Mouse (Mus musculus) myocyte (in vitro differentiated cells): ENCODE measurements around the gene Ndufab1. TPM values are rescaled to one million over a fixed set of nuclear protein-coding genes. Genes with fewer than 3 reads are reported as not detected.
A peak's percentile ranks its signal among the peaks of the same experiment; 100 is the strongest.

Experiments used
- H3K27me3 ChIP-seq: one replicate; pipeline ENCODE4 v1.6.1; 2011; ENCODE audit not compliant: control insufficient read depth, insufficient read depth, insufficient read length
- H3K36me3 ChIP-seq: one replicate; pipeline ENCODE4 v1.6.1; 2011; ENCODE audit not compliant: control insufficient read depth, insufficient read depth
- H3K4me2 ChIP-seq: one replicate; pipeline ENCODE4 v1.6.1; 2011; ENCODE audit warnings: low read depth, control low read depth
- H3K4me3 ChIP-seq: one replicate; pipeline ENCODE4 v1.5.1; 2011; ENCODE audit warnings: mild to moderate bottlenecking, control low read depth, moderate library complexity
- H3K79me2 ChIP-seq: one replicate; pipeline ENCODE4 v1.6.1; 2011; ENCODE audit not compliant: control insufficient read depth, insufficient read depth
- H3ac ChIP-seq: one replicate; pipeline ENCODE4 v1.6.1; 2011; ENCODE audit not compliant: control insufficient read depth, insufficient read length
- CEBPB ChIP-seq: IDR thresholded peaks from 2 replicates; pipeline ENCODE4 v1.6.1; 2011; ENCODE audit warnings: mild to moderate bottlenecking, moderate library complexity; ENCODE audit not compliant: poor library complexity, insufficient read depth, severe bottlenecking
- E2F4 ChIP-seq: IDR thresholded peaks from one replicate; pipeline ENCODE4 v1.6.1; 2011; ENCODE audit warnings: mild to moderate bottlenecking, control low read depth, moderate library complexity; ENCODE audit not compliant: insufficient read depth
- MAX ChIP-seq: IDR thresholded peaks from one replicate; pipeline ENCODE4 v1.6.1; 2011; ENCODE audit warnings: low read depth, mild to moderate bottlenecking, control low read depth
- MYOD1 ChIP-seq, 3 experiments: IDR thresholded peaks; one replicate each; pipeline ENCODE4 v1.6.1; 2011; ENCODE audit warnings: control low read depth in 2 of 3, low read depth in 2 of 3, mild to moderate bottlenecking in 2 of 3, moderate library complexity in 1 of 3; ENCODE audit not compliant: insufficient read length in 2 of 3, control insufficient read depth in 1 of 3
- MYOG ChIP-seq, 3 experiments: IDR thresholded peaks; one replicate each; pipeline ENCODE4 v1.6.1; 2011; ENCODE audit warnings: control low read depth in 2 of 3, low read depth in 2 of 3, mild to moderate bottlenecking in 2 of 3; ENCODE audit not compliant: insufficient read length in 2 of 3, control insufficient read depth in 1 of 3, insufficient read depth in 1 of 3
- POLR2A ChIP-seq: IDR thresholded peaks from one replicate; pipeline ENCODE4 v1.6.1; 2011; ENCODE audit warnings: low read depth, mild to moderate bottlenecking, control low read depth, moderate library complexity; ENCODE audit not compliant: insufficient read length
- POLR2AphosphoS2 ChIP-seq: IDR thresholded peaks from one replicate; pipeline ENCODE4 v1.6.1; 2011; ENCODE audit warnings: low read depth, control low read depth; ENCODE audit not compliant: insufficient read length
- REST ChIP-seq: IDR thresholded peaks from one replicate; pipeline ENCODE4 v1.6.1; 2011; ENCODE audit warnings: mild to moderate bottlenecking, control low read depth, moderate library complexity; ENCODE audit not compliant: insufficient read depth, insufficient read length
- SRF ChIP-seq: IDR thresholded peaks from one replicate; pipeline ENCODE4 v1.6.1; 2011; ENCODE audit warnings: low read depth; ENCODE audit not compliant: control insufficient read depth, insufficient read length
- TCF12 ChIP-seq: IDR thresholded peaks from one replicate; pipeline ENCODE4 v1.6.1; 2011; ENCODE audit warnings: mild to moderate bottlenecking, control low read depth; ENCODE audit not compliant: poor library complexity, insufficient read depth, severe bottlenecking
- TCF3 ChIP-seq: IDR thresholded peaks from one replicate; pipeline ENCODE4 v1.6.1; 2011; ENCODE audit warnings: low read depth, control low read depth; ENCODE audit not compliant: insufficient read length
- USF1 ChIP-seq: IDR thresholded peaks from one replicate; pipeline ENCODE4 v1.6.1; 2011; ENCODE audit warnings: low read depth, mild to moderate bottlenecking, control low read depth, moderate library complexity
- polyA plus RNA-seq: library from polyadenylated mRNA; unstranded; fragments of >200 nt; fragmentation: generic; extraction: Trizol; gene quantifications from one replicate; pipeline ENCODE4 v1.2.1, GENCODE M21; 2012; ENCODE audit warnings: missing spikeins

Gene Ndufab1
- polyA plus RNA-seq, 1 experiment: 729 TPM

DNA sequence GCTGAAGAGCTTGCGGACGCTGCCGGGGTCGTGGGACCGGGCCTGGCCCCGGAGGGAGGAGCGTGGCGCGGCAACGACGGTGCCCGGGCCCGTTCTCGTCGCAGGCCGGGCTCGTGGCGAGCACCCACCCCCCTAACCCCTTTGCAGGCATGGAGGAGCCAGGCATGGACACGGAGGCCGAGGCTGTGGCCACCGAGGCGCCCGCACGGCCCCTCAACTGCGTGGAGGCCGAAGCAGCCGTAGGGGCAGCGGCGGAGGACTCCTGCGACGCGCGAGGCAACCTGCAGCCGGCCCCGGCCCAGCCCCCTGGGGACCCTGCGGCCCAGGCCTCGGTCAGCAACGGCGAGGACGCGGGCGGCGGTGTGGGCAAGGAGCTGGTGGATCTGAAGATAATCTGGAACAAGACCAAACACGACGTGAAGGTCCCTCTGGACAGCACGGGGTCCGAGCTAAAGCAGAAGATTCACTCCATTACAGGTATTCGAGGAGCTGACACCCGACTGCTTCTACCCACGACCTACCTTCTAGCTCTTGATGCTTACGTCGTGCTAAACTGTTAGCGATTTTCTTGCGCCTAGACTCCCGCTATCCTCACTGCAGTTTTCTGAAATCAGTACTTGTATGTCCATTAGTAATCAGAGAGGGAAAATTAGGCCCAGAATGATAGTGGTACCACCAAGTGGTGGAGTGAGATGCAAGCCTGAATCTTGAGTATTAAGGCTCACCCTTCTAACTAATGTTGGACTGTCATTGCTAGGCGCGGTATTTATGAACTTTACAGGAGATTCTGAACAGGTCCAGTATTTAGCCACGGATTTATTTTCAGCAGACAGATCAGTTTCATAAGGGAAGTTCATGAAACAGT, 33.9 kb downstream of the Ndufab1 start:
- peak overlapping the region; percentile 80 for H3K4me2 ChIP-seq
- peak overlapping the region; percentile 62 for H3K4me3 ChIP-seq
- TF ChIP-seq E2F4: no peak
- TF ChIP-seq MAX: no peak
- no peak for TF ChIP-seq SRF
- TF ChIP-seq REST: no peak
- TF ChIP-seq USF1: no peak
- no peak for TF ChIP-seq POLR2A
- no peak for TF ChIP-seq CEBPB
- TF ChIP-seq POLR2AphosphoS2: no peak
- TF ChIP-seq TCF3: no peak
- no peak for TF ChIP-seq TCF12
- no peak for TF ChIP-seq MYOD1 (IDR thresholded peaks at IDR 0.05; ENCODE audit: control insufficient read depth in 1 of 3, insufficient read length in 2 of 3, low read depth in 2 of 3)
- TF ChIP-seq MYOG (IDR thresholded peaks at IDR 0.05; ENCODE audit: control insufficient read depth in 1 of 3, insufficient read depth in 1 of 3, insufficient read length in 2 of 3, low read depth in 2 of 3): no peak

DNA sequence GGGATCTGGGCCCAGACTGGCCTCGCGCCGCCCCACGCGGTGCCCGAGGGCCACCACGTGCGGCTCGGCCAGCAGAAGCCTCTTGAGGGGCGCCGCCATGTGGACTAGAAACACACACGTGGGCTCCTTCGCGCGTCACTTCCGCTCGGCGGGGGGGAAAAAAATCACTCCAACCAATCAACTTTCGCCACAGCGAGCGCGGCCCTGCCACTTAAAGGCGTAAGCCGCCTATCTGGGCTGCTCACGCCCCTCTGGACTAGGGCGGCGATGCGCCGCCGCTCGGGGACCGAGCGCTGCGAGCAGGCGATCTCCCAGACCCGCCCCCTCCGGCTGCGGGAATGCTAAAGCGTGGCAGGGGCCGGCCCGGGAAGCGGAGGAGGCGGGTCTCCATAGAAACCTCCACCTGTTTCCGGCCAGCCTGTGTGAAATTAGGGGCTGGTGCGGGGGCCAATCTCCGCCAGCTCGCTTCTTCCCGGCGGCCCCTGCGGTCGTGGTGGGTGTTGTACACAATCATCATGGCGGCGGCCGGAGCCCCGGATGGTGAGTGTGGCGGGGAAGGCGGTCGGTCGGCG, 34.7 kb downstream of the Ndufab1 start, which contains the start of the genes Ubfd1 and Ears2:
Gene Ubfd1 (plus strand): TSS at position 231 of the 572 bp plus-strand sequence.
Gene Ears2 (minus strand): TSS at position 319 of the 572 bp plus-strand sequence.
- TF ChIP-seq MYOD1 (IDR thresholded peaks at IDR 0.05; ENCODE audit: control insufficient read depth in 1 of 3, insufficient read length in 2 of 3, low read depth in 2 of 3) (peak in 1 of 3 experiments; percentile 18), E2F4 (peak; percentile 38), POLR2A (peak; percentile 82), CEBPB (no peak), TCF12 (no peak), MAX (peak; percentile 66), REST (no peak), USF1 (peak; percentile 64), TCF3 (no peak), POLR2AphosphoS2 (peak; percentile 40), SRF (no peak), MYOG (IDR thresholded peaks at IDR 0.05; ENCODE audit: control insufficient read depth in 1 of 3, insufficient read depth in 1 of 3, insufficient read length in 2 of 3, low read depth in 2 of 3) (peak in 1 of 3 experiments; percentile 3)
- Histone ChIP-seq H3K27me3 (no peaks in the 10 kb centered on the region), H3K79me2 (peaks cover 60% of the 10 kb centered on the region), H3K4me3 (peak within 1 kb of the TSS; percentile 62), H3K4me2 (peak within 1 kb of the TSS; percentile 94), H3K36me3 (peaks cover 25% of the 10 kb centered on the region), H3ac (peak within 1 kb of the TSS; percentile 100)

More for the DNA sequence above, 33.9 kb downstream of the Ndufab1 start:
- Histone ChIP-seq H3K27me3 (no peaks in the 10 kb centered on the region), H3ac (peak overlapping the region; percentile 100), H3K79me2 (peaks cover 60% of the 10 kb centered on the region), H3K36me3 (peaks cover 28% of the 10 kb centered on the region)

DNA sequence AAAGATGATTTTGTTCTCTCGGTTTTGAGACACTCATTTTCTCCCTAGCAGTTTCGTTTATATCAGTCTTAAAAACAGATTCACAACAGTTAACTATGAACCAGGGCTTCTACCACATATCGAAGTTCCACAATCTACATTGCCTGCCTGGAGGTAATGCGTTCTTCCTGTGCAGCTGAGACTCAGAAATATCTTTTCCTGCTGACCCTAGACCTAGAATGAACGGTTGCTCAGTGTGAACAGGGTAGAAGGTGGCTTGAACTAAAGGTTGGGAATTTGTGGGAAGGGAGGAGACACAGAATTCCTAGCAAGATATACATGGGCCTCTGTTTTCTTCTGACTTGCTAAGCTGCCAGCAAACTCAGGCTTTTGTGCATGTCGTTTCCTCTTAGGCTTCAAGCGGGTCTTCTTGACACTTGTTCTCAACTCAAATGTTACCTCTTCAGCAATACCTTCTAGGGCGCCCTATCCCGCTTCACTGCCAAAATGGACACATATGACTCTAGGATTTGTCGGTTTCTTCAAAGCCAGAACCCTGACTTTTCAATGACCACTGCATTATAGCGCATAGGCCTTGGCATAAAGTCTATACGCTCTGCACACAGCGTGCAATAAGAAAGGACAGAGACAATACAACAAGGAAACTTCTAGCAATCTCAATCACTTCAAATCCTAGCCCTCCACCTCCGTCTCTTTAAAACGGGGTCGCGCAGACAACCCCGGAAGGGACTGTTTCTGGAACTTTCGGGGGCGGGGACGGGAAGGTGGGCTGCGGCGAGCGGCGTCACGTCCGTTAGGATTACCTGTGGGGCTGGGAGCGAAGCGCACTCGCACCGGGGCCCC, 35.4 kb downstream of the Ndufab1 start:
- Histone ChIP-seq H3K27me3 (no peaks in the 10 kb centered on the region), H3ac (peak overlapping the region; percentile 100), H3K4me2 (peak overlapping the region; percentile 94), H3K4me3 (peak overlapping the region; percentile 62), H3K36me3 (peaks cover 21% of the 10 kb centered on the region), H3K79me2 (peaks cover 58% of the 10 kb centered on the region)
- TF ChIP-seq MYOG (IDR thresholded peaks at IDR 0.05; ENCODE audit: control insufficient read depth in 1 of 3, insufficient read depth in 1 of 3, insufficient read length in 2 of 3, low read depth in 2 of 3) (no peak), CEBPB (no peak), USF1 (no peak), MAX (no peak), POLR2AphosphoS2 (no peak), E2F4 (no peak), POLR2A (no peak), TCF3 (no peak), SRF (no peak), REST (no peak), MYOD1 (IDR thresholded peaks at IDR 0.05; ENCODE audit: control insufficient read depth in 1 of 3, insufficient read length in 2 of 3, low read depth in 2 of 3) (no peak), TCF12 (no peak)

DNA sequence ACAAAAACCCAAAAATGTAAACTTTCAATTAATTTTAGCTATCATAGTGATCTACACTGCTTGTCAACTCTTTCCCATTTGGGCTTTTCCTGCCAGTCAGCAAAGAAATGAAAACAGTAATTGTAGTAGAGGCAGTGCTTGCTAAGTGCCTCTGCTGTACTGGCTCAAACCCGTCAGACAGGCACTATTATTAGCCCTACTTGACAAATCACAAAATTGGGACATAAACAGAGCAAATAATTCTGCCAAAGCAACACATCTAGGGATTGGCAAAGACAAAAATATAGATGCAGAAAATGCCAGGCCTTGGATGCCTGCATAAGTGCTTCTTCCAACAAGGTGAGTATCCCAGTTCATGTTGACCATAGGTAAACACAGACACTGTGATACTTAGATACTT, 36.0 kb downstream of the Ndufab1 start:
- H3K4me3 ChIP-seq: peak overlapping the region; percentile 62

More for the DNA sequence above, 36.0 kb downstream of the Ndufab1 start:
- Histone ChIP-seq H3K27me3 (no peaks in the 10 kb centered on the region), H3ac (no peak overlapping the region), H3K79me2 (peaks cover 51% of the 10 kb centered on the region), H3K4me2 (peak overlapping the region; percentile 94), H3K36me3 (peaks cover 20% of the 10 kb centered on the region)
- no peak for TF ChIP-seq MYOD1 (IDR thresholded peaks at IDR 0.05; ENCODE audit: control insufficient read depth in 1 of 3, insufficient read length in 2 of 3, low read depth in 2 of 3)
- no peak for TF ChIP-seq MAX
- TF ChIP-seq POLR2AphosphoS2: no peak
- no peak for TF ChIP-seq CEBPB
- TF ChIP-seq SRF: no peak
- no peak for TF ChIP-seq TCF12
- TF ChIP-seq TCF3: no peak
- TF ChIP-seq USF1: no peak
- no peak for TF ChIP-seq POLR2A
- TF ChIP-seq MYOG (IDR thresholded peaks at IDR 0.05; ENCODE audit: control insufficient read depth in 1 of 3, insufficient read depth in 1 of 3, insufficient read length in 2 of 3, low read depth in 2 of 3): no peak
- TF ChIP-seq E2F4: no peak
- no peak for TF ChIP-seq REST
